23 mouse cellular contexts compared by ENCODE assay signal in genomic region chr11:43343574-43343973, GRCm38 (mm10).
"Had no signal": no experiment of that assay in that cellular context is flagged by ENCODE, and none has a peak within 500 bp of the region (broad histone marks: within the 10 kb centered on the region; RNA-seq: fewer than 3 reads in every experiment).

No protein-coding gene starts in this region.

- H3K4me2 ChIP-seq: embryonic facial prominence, embryonic 12.5 days; embryonic facial prominence, embryonic 13.5 days; embryonic facial prominence, embryonic 15.5 days; forebrain, embryonic 12.5 days; forebrain, embryonic 13.5 days; forebrain, embryonic 15.5 days had no signal

- H3K4me3 ChIP-seq: embryonic facial prominence, embryonic 10.5 days; embryonic facial prominence, embryonic 12.5 days; embryonic facial prominence, embryonic 13.5 days; embryonic facial prominence, embryonic 15.5 days; erythroblast, embryonic 14.5 days; forebrain, embryonic 10.5 days; forebrain, embryonic 12.5 days; forebrain, embryonic 13.5 days; forebrain, embryonic 15.5 days; gastrocnemius, adult 2 months; heart, adult 2 months had no signal

- H3K27ac ChIP-seq: embryonic facial prominence, embryonic 10.5 days; embryonic facial prominence, embryonic 12.5 days; embryonic facial prominence, embryonic 13.5 days; embryonic facial prominence, embryonic 15.5 days; forebrain, embryonic 10.5 days; gastrocnemius, adult 2 months; heart, adult 2 months had no signal

- ATAC-seq: forebrain, embryonic 16.5 days; forebrain, postnatal 0 days had no signal

- H3K27me3 ChIP-seq: embryonic facial prominence, embryonic 12.5 days; embryonic facial prominence, embryonic 13.5 days; embryonic facial prominence, embryonic 15.5 days; forebrain, embryonic 12.5 days; forebrain, embryonic 13.5 days; forebrain, embryonic 15.5 days had no signal

- H3K9ac ChIP-seq: embryonic facial prominence, embryonic 12.5 days; embryonic facial prominence, embryonic 13.5 days; embryonic facial prominence, embryonic 15.5 days; forebrain, embryonic 12.5 days; forebrain, embryonic 13.5 days; forebrain, embryonic 15.5 days; forebrain, postnatal 0 days had no signal

- DNase-seq: cerebellum, adult 9-11 months; cerebellum, postnatal 25 days; cerebellum, postnatal 36 days; embryo, embryonic 11 days; forebrain, postnatal 0 days; gastrocnemius, adult 2 months; gastrocnemius, postnatal 10 days; gastrocnemius, postnatal 14 days; gastrocnemius, postnatal 25 days; gastrocnemius, postnatal 36 days; heart, adult 11 months; heart, adult 18-20 months; heart, adult 2 months had no signal

- H3K9me3 ChIP-seq: embryonic facial prominence, embryonic 10.5 days; embryonic facial prominence, embryonic 12.5 days; embryonic facial prominence, embryonic 13.5 days; embryonic facial prominence, embryonic 15.5 days; forebrain, embryonic 10.5 days; forebrain, embryonic 12.5 days; forebrain, embryonic 13.5 days; forebrain, embryonic 15.5 days had no signal

- H3K36me3 ChIP-seq: embryonic facial prominence, embryonic 10.5 days; embryonic facial prominence, embryonic 12.5 days; embryonic facial prominence, embryonic 13.5 days; embryonic facial prominence, embryonic 15.5 days; forebrain, embryonic 10.5 days; forebrain, embryonic 12.5 days; forebrain, embryonic 15.5 days had no signal

- H3K4me1 ChIP-seq: embryonic facial prominence, embryonic 12.5 days; embryonic facial prominence, embryonic 13.5 days; embryonic facial prominence, embryonic 15.5 days had no signal
